Mouse (Mus musculus): ENCODE data around the gene Ddb2. TPM values are rescaled to one million over a fixed set of nuclear protein-coding genes. Genes with fewer than 3 reads are reported as not detected.

Ddb2 gene
- polyA plus RNA-seq, 1 experiment: not detected

- 93% methylated on average over 6 of the region's 6 CpGs for WGBS
- no peak overlapping the region for H3K4me3 ChIP-seq (ENCODE audit: insufficient read depth, low read depth, low read length)
- H3K27ac ChIP-seq (ENCODE audit: insufficient read depth, low read depth, low read length): no peak overlapping the region
- peaks cover 5% of the 10 kb centered on the region; the same call in 1 of the 2 replicates for H3K4me1 ChIP-seq (ENCODE audit: control insufficient read depth, insufficient read depth, low read length)
- TF ChIP-seq CTCF (IDR thresholded peaks at IDR 0.05; ENCODE audit: insufficient read depth, low read depth, low read length) (no peak), POLR2A (IDR thresholded peaks at IDR 0.05; ENCODE audit: insufficient read depth, low read depth, low read length) (no peak)
These were observed 71.8 kb downstream of the Ddb2 start for GRCm38 (mm10) chr2:91164991-91165390.

GRCm38 (mm10) chr2:91163532-91163931 lies 73.2 kb downstream of the Ddb2 start:
- H3K4me1 ChIP-seq (ENCODE audit: control insufficient read depth, insufficient read depth, low read length): no peaks in the 10 kb centered on the region
- 94% methylated on average over 5 of the region's 5 CpGs for WGBS
- TF ChIP-seq CTCF (IDR thresholded peaks at IDR 0.05; ENCODE audit: insufficient read depth, low read depth, low read length) (no peak), POLR2A (IDR thresholded peaks at IDR 0.05; ENCODE audit: insufficient read depth, low read depth, low read length) (no peak)
- H3K4me3 ChIP-seq (ENCODE audit: insufficient read depth, low read depth, low read length): no peak overlapping the region
- no peak overlapping the region for H3K27ac ChIP-seq (ENCODE audit: insufficient read depth, low read depth, low read length)

GRCm38 (mm10) chr2:91162952-91163351 lies 73.8 kb downstream of the Ddb2 start:
- no peaks in the 10 kb centered on the region for H3K4me1 ChIP-seq (ENCODE audit: control insufficient read depth, insufficient read depth, low read length)
- 90% methylated on average over 4 of the region's 4 CpGs for WGBS
- H3K4me3 ChIP-seq (ENCODE audit: insufficient read depth, low read depth, low read length): no peak overlapping the region
- H3K27ac ChIP-seq (ENCODE audit: insufficient read depth, low read depth, low read length): no peak overlapping the region
- TF ChIP-seq POLR2A (IDR thresholded peaks at IDR 0.05; ENCODE audit: insufficient read depth, low read depth, low read length): no peak
- TF ChIP-seq CTCF (IDR thresholded peaks at IDR 0.05; ENCODE audit: insufficient read depth, low read depth, low read length): no peak

Other genes starting within 250 kb of the Ddb2 start
- not detected in 2 replicates for gene Rapsn, start 201.4 kb downstream of the Ddb2 start, polyA plus RNA-seq (2012; ENCODE audit: insufficient read depth, insufficient read length, low replicate concordance, missing spikeins)
- not detected in 2 replicates for gene Psmc3, start 183.0 kb downstream of the Ddb2 start, polyA plus RNA-seq (2012; ENCODE audit: insufficient read depth, insufficient read length, low replicate concordance, missing spikeins)
- gene Slc39a13, start 166.6 kb downstream of the Ddb2 start, polyA plus RNA-seq (2012; ENCODE audit: insufficient read depth, insufficient read length, low replicate concordance, missing spikeins): not detected in 2 replicates
- not detected in 2 replicates for gene Spi1, start 154.6 kb downstream of the Ddb2 start, polyA plus RNA-seq (2012; ENCODE audit: insufficient read depth, insufficient read length, low replicate concordance, missing spikeins)
- gene Mybpc3, start 118.8 kb downstream of the Ddb2 start, polyA plus RNA-seq (2012; ENCODE audit: insufficient read depth, insufficient read length, low replicate concordance, missing spikeins): not detected in 2 replicates
- 318 TPM in 1 of 2 replicates, not detected in the other for gene Madd, start 53.1 kb downstream of the Ddb2 start, polyA plus RNA-seq (2012; ENCODE audit: insufficient read depth, insufficient read length, low replicate concordance, missing spikeins)
- not detected in 2 replicates for gene Nr1h3, start 34.1 kb downstream of the Ddb2 start, polyA plus RNA-seq (2012; ENCODE audit: insufficient read depth, insufficient read length, low replicate concordance, missing spikeins)
- gene Acp2, start 34.1 kb downstream of the Ddb2 start, polyA plus RNA-seq (2012; ENCODE audit: insufficient read depth, insufficient read length, low replicate concordance, missing spikeins): not detected in 2 replicates
- not detected in 2 replicates for gene Pacsin3, start 19.0 kb upstream of the Ddb2 start, polyA plus RNA-seq (2012; ENCODE audit: insufficient read depth, insufficient read length, low replicate concordance, missing spikeins)
- gene Arfgap2, start 28.0 kb upstream of the Ddb2 start, polyA plus RNA-seq (2012; ENCODE audit: insufficient read depth, insufficient read length, low replicate concordance, missing spikeins): not detected in 2 replicates
- not detected in 2 replicates for gene 1110051M20Rik, start 207.7 kb upstream of the Ddb2 start, polyA plus RNA-seq (2012; ENCODE audit: insufficient read depth, insufficient read length, low replicate concordance, missing spikeins)
- gene Lrp4, start 220.5 kb upstream of the Ddb2 start, polyA plus RNA-seq (2012; ENCODE audit: insufficient read depth, insufficient read length, low replicate concordance, missing spikeins): not detected in 2 replicates

All from olfactory bulb, adult 2 months (tissue).